Comparison of ENCODE assay signal across 18 mouse cellular contexts in genomic region chr17:73474371-73474770, GRCm38 (mm10).
"Had no signal": no experiment of that assay in that cellular context is flagged by ENCODE, and none has a peak within 500 bp of the region (broad histone marks: within the 10 kb centered on the region; RNA-seq: fewer than 3 reads in every experiment).

No protein-coding gene starts in this region.

- H3K9ac ChIP-seq: liver, embryonic 15.5 days; lung, embryonic 14.5 days; midbrain, embryonic 12.5 days; neural tube, embryonic 12.5 days had no signal

- H3K36me3 ChIP-seq: limb, embryonic 10.5 days; liver, embryonic 15.5 days; midbrain, embryonic 12.5 days; neural tube, embryonic 12.5 days had no signal

- H3K4me3 ChIP-seq: layer of hippocampus, adult 2 months; left cerebral cortex, adult 2 months; limb, embryonic 10.5 days; liver, embryonic 15.5 days; midbrain, embryonic 12.5 days; myocyte; neural tube, embryonic 12.5 days had no signal

- H3K27me3 ChIP-seq: liver, embryonic 15.5 days; midbrain, embryonic 12.5 days; neural tube, embryonic 12.5 days had no signal

- DNase-seq: kidney, adult 18-20 months; kidney, postnatal 10 days; kidney, postnatal 4 days; lung, embryonic 14.5 days; lung, postnatal 10 days; right cerebral cortex, postnatal 4 days; spleen, adult 18-20 months; thymus, adult 18-20 months; thymus, postnatal 14 days had no signal

- H3K27ac ChIP-seq: layer of hippocampus, adult 2 months; left cerebral cortex, adult 2 months; limb, embryonic 10.5 days; liver, embryonic 15.5 days; macrophage; midbrain, embryonic 12.5 days; neural tube, embryonic 12.5 days had no signal

- H3K4me1 ChIP-seq: limb, embryonic 10.5 days; liver, embryonic 15.5 days had no signal

- H3K9me3 ChIP-seq: limb, embryonic 10.5 days; liver, embryonic 15.5 days; midbrain, embryonic 12.5 days; neural tube, embryonic 12.5 days had no signal

- H3K4me2 ChIP-seq: liver, embryonic 11.5 days; liver, embryonic 15.5 days; lung, embryonic 14.5 days; midbrain, embryonic 12.5 days; neural tube, embryonic 12.5 days had no signal
